ENCODE assay signal across 8 mouse cellular contexts in the genomic region with DNA sequence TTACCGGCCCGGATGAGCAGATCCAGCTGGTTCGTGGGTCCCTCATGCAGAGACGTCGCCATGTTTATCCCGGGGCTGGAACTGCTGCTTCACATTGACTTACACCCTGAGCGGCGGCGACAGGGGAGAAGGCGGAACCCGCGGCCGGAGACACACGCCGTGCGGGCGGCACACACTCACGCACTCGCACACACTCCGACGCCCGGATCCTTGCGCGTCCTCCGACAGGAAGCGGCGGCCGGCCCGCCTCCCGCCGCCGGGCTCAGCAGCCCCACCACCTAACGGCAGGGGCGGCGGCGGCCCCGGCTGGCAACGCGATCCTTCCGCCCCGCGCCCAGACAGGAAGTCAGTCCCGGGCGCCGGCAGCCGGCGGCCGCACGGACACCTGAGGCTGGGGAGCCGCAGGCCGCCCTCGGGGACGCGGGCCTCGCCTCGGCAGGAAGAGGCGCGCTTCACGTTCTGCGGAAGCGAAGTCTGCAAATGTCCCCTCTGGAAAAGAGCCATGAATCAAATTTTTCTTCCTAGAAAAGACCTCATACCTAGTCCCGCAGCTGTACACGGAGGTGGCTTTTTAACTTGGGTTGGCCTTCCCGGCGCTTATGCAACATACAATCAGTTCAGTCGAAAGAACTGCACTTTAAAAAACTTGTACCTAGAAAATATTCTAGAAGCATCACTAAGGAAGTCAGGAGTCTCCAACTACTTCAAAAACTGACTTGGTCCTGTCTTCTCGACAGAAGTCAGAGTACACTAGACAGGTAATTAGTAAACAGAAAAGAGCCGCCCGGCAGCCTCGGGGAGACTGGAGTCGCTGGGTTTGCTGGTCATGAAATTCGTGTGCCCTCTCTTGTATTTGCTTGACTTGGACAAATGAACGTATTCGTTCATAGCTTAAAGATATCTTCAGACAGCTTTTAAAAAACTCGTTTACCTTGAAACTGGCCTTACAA. TPM values are rescaled to one million over a fixed set of nuclear protein-coding genes. Genes with fewer than 3 reads are reported as not detected.
DNase-seq lines count a peak whose midpoint lies in the region; ATAC-seq lines count a peak whose summit lies in the region.

No protein-coding gene starts in this region.

- H3K9me3 ChIP-seq in hindbrain, embryonic 14.5 days (ENCODE audit: control insufficient read depth, low read length): no peaks in the 10 kb centered on the region

- peak overlapping the region; percentile 82 for H3K9ac ChIP-seq in hindbrain, embryonic 14.5 days

- peak; percentile 68 for ATAC-seq in hindbrain, embryonic 14.5 days (ENCODE audit: low FRiP score)

- WGBS in hindbrain, embryonic 14.5 days: under 1% methylated on average over 71 of the region's 75 CpGs

- peak overlapping the region; percentile 82 for H3K4me3 ChIP-seq in hindbrain, embryonic 14.5 days (replicated peaks; ENCODE audit: low read length)

- H3K36me3 ChIP-seq in hindbrain, embryonic 14.5 days (replicated peaks; ENCODE audit: control insufficient read depth, insufficient read depth): no peaks in the 10 kb centered on the region

- peak overlapping the region; percentile 79 for H3K4me2 ChIP-seq in hindbrain, embryonic 14.5 days (replicated peaks)

- DNase-seq in R1 (ENCODE audit: low read depth, low spot score): peak; percentile 85
- DNase-seq in cerebellum, postnatal 25 days: peak; percentile 85 to 90
- DNase-seq in frontal cortex, postnatal 25 days (ENCODE audit: low spot score in 2 of 2): peak; percentile 60 to 69
- DNase-seq in hindbrain, embryonic 14.5 days (ENCODE audit: low spot score): peak; percentile 81
- DNase-seq in layer of hippocampus, postnatal 36 days: peak; percentile 82 to 84
- DNase-seq in lung, postnatal 25 days (ENCODE audit: low spot score): peak; percentile 86
- DNase-seq in retina, adult 2 months (ENCODE audit: low read depth, low spot score): peak; percentile 54
- DNase-seq in thymus, postnatal 25 days: peak; percentile 89

- H3K4me1 ChIP-seq in hindbrain, embryonic 14.5 days (replicated peaks; ENCODE audit: control insufficient read depth, insufficient read depth, low read length): peaks cover 15% of the 10 kb centered on the region

- H3K27ac ChIP-seq in hindbrain, embryonic 14.5 days: peak overlapping the region; percentile 93

- H3K27me3 ChIP-seq in hindbrain, embryonic 14.5 days (ENCODE audit: control insufficient read depth, insufficient read depth, low read length): no peaks in the 10 kb centered on the region

RNA-seq across cellular contexts. Expression of gene Noct, which starts 53.2 kb away (rescaled TPM):
- 38.3 and 39.4 TPM in 2 replicates for polyA plus RNA-seq in hindbrain, embryonic 14.5 days (2014; fragmentation: Nextera tagmentation; extraction: Ambion mirVana)
- total RNA-seq in layer of hippocampus, postnatal 36 days (2021): 10 to 100 TPM; 57.7 to 62.8 TPM

Comparison
In these comparisons a context has a peak if more than half of its experiments do, and no peak if none do; other contexts are left out.
1. Peak in every context shown above with its lines: DNase-seq, ATAC-seq, H3K4me3 ChIP-seq and H3K27ac ChIP-seq.